Mouse (Mus musculus) CH12.LX (cell line): ENCODE data around the gene Them7. TPM values are rescaled to one million over a fixed set of nuclear protein-coding genes. Genes with fewer than 3 reads are reported as not detected.

ENCODE experiments used
- DNase-seq: peaks from one replicate; pipeline ENCODE4 v3.0.0-alpha.2; 2013; ENCODE audit errors: extremely low read depth
- H3K27ac ChIP-seq: 2 replicates; pipeline ENCODE4 v1.5.1; 2012; ENCODE audit warnings: low read depth, mild to moderate bottlenecking, control low read depth, moderate library complexity; ENCODE audit not compliant: insufficient read depth
- H3K27me3 ChIP-seq: replicated peaks from 2 replicates; pipeline ENCODE3; 2012; ENCODE audit warnings: inconsistent platforms
- H3K36me3 ChIP-seq, 2 experiments: replicated peaks in 1 of 2; 2 replicates each; pipeline versions ENCODE3 to v1.6.1; 2012; ENCODE audit warnings: inconsistent platforms in 1 of 2, low read length in 1 of 2, mild to moderate bottlenecking in 1 of 2, mixed read lengths in 1 of 2, moderate library complexity in 1 of 2; ENCODE audit not compliant: control insufficient read depth in 1 of 2, insufficient read depth in 1 of 2
- H3K4me1 ChIP-seq, 2 experiments: 2 replicates each; pipeline ENCODE4 v1.6.1; 2012; ENCODE audit warnings: inconsistent platforms in 1 of 2, moderate library complexity in 1 of 2; ENCODE audit not compliant: insufficient read depth in 2 of 2, control insufficient read depth in 1 of 2
- H3K4me2 ChIP-seq: 2 replicates; pipeline ENCODE4 v1.6.1; 2012; ENCODE audit warnings: low read depth, mild to moderate bottlenecking, control low read depth; ENCODE audit not compliant: poor library complexity, insufficient read depth, severe bottlenecking
- H3K4me3 ChIP-seq, 3 experiments: fragments of 150-350 bp in 1 of 3; sonication (generic) in 1 of 3; replicated peaks in 1 of 3; 2 replicates each; pipeline versions ENCODE3 to v1.5.1; 2011 to 2012; ENCODE audit warnings: low read depth in 2 of 3, low read length in 2 of 3, mild to moderate bottlenecking in 2 of 3, moderate library complexity in 2 of 3, control low read depth in 1 of 3, improper control_type of control experiment in 1 of 3, inconsistent platforms in 1 of 3, mixed read lengths in 1 of 3; ENCODE audit not compliant: poor library complexity in 1 of 3
- H3K79me2 ChIP-seq: replicated peaks from 2 replicates; pipeline ENCODE4 v1.6.1; 2012; ENCODE audit warnings: mild to moderate bottlenecking, moderate library complexity; ENCODE audit not compliant: control insufficient read depth, poor library complexity, insufficient read depth, severe bottlenecking; ENCODE audit errors: extremely low read depth
- H3K9ac ChIP-seq: 2 replicates; pipeline ENCODE4 v1.6.1; 2012; ENCODE audit warnings: low read depth, mild to moderate bottlenecking, control low read depth, moderate library complexity; ENCODE audit not compliant: insufficient read depth
- H3K9me3 ChIP-seq: replicated peaks from 2 replicates; pipeline ENCODE3; 2012; ENCODE audit warnings: low read length, inconsistent platforms, mixed read lengths
- CHD1 ChIP-seq: IDR thresholded peaks from 2 replicates; pipeline ENCODE4 v1.6.1; 2012; ENCODE audit warnings: low read depth, low read length, improper control_type of control experiment, inconsistent platforms
- CHD2 ChIP-seq: IDR thresholded peaks from 2 replicates; pipeline ENCODE4 v1.6.1; 2011; ENCODE audit warnings: low read length, improper control_type of control experiment
- CTCF ChIP-seq, 2 experiments: IDR thresholded peaks in 1 of 2; conservative IDR thresholded peaks in 1 of 2; 2 replicates each; pipeline ENCODE4 v1.5.1; 2011 to 2012; ENCODE audit warnings: low read depth in 2 of 2, low read length in 2 of 2, improper control_type of control experiment in 1 of 2, inconsistent platforms in 1 of 2, mild to moderate bottlenecking in 1 of 2, moderate library complexity in 1 of 2
- E2F4 ChIP-seq: IDR thresholded peaks from 2 replicates; pipeline ENCODE4 v1.6.1; 2011; ENCODE audit warnings: low read depth, low read length, improper control_type of control experiment; ENCODE audit not compliant: insufficient replicate concordance
- ELF1 ChIP-seq: IDR thresholded peaks from 2 replicates; pipeline ENCODE4 v1.6.1; 2014; ENCODE audit warnings: low read depth, mild to moderate bottlenecking, inconsistent platforms, low read length, improper control_type of control experiment
- EP300 ChIP-seq: IDR thresholded peaks from 2 replicates; pipeline ENCODE4 v1.6.1; 2011; ENCODE audit warnings: low read length, improper control_type of control experiment
- ETS1 ChIP-seq: conservative IDR thresholded peaks from 2 replicates; pipeline ENCODE4 v1.6.1; 2012; ENCODE audit warnings: low read depth, mild to moderate bottlenecking, inconsistent platforms, low read length, improper control_type of control experiment, moderate library complexity
- IRF4 ChIP-seq: IDR thresholded peaks from 2 replicates; pipeline ENCODE4 v1.6.1; 2014; ENCODE audit warnings: low read depth, mild to moderate bottlenecking, inconsistent platforms, low read length, improper control_type of control experiment
- JUND ChIP-seq: conservative IDR thresholded peaks from 2 replicates; pipeline ENCODE4 v1.6.1; 2011; ENCODE audit warnings: low read depth, low read length, improper control_type of control experiment
- KAT2A ChIP-seq: IDR thresholded peaks from 2 replicates; pipeline ENCODE4 v1.6.1; 2012; ENCODE audit warnings: low read length, improper control_type of control experiment, inconsistent platforms; ENCODE audit not compliant: insufficient replicate concordance
- MAFK ChIP-seq: IDR thresholded peaks from 2 replicates; pipeline ENCODE4 v1.6.1; 2011; ENCODE audit warnings: low read length, improper control_type of control experiment; ENCODE audit not compliant: insufficient replicate concordance
- MEF2A ChIP-seq: IDR thresholded peaks from 2 replicates; pipeline ENCODE4 v1.6.1; 2014; ENCODE audit warnings: low read depth, mild to moderate bottlenecking, inconsistent platforms, low read length, improper control_type of control experiment, borderline replicate concordance
- MYC ChIP-seq: IDR thresholded peaks from 2 replicates; pipeline ENCODE4 v1.6.1; 2011; ENCODE audit warnings: low read depth, mild to moderate bottlenecking, improper control_type of control experiment, low read length
- NELFE ChIP-seq: IDR thresholded peaks from 2 replicates; pipeline ENCODE4 v1.6.1; 2011; ENCODE audit warnings: low read depth, low read length, improper control_type of control experiment
- PAX5 ChIP-seq: IDR thresholded peaks from 2 replicates; pipeline ENCODE4 v1.6.1; 2012; ENCODE audit warnings: low read length, inconsistent platforms, mixed read lengths
- POLR2A ChIP-seq: IDR thresholded peaks from 2 replicates; pipeline ENCODE4 v1.6.1; 2011; ENCODE audit warnings: low read depth, mild to moderate bottlenecking, improper control_type of control experiment, low read length
- POLR2AphosphoS2 ChIP-seq: IDR thresholded peaks from 2 replicates; pipeline ENCODE4 v1.6.1; 2011; ENCODE audit warnings: low read depth, low read length, improper control_type of control experiment
- RAD21 ChIP-seq: IDR thresholded peaks from 2 replicates; pipeline ENCODE4 v1.6.1; 2011; ENCODE audit warnings: low read depth, mild to moderate bottlenecking, low read length, improper control_type of control experiment, moderate library complexity
- RCOR1 ChIP-seq: conservative IDR thresholded peaks from 2 replicates; pipeline ENCODE4 v1.6.1; 2012; ENCODE audit warnings: low read depth, mild to moderate bottlenecking, inconsistent platforms, low read length, improper control_type of control experiment
- SIN3A ChIP-seq: IDR thresholded peaks from 2 replicates; pipeline ENCODE4 v1.6.1; 2012; ENCODE audit warnings: low read length, improper control_type of control experiment, inconsistent platforms
- TBP ChIP-seq: conservative IDR thresholded peaks from 2 replicates; pipeline ENCODE4 v1.6.1; 2011; ENCODE audit warnings: low read depth, low read length, improper control_type of control experiment
- TCF12 ChIP-seq: IDR thresholded peaks from 2 replicates; pipeline ENCODE4 v1.6.1; 2014; ENCODE audit warnings: low read depth, mild to moderate bottlenecking, inconsistent platforms, low read length, improper control_type of control experiment
- UBTF ChIP-seq: IDR thresholded peaks from 2 replicates; pipeline ENCODE4 v1.6.1; 2012; ENCODE audit warnings: low read depth, mild to moderate bottlenecking, inconsistent platforms, low read length, improper control_type of control experiment, moderate library complexity
- USF2 ChIP-seq: conservative IDR thresholded peaks from 2 replicates; pipeline ENCODE4 v1.6.1; 2011; ENCODE audit warnings: low read depth, low read length, improper control_type of control experiment
- ZC3H11A ChIP-seq: IDR thresholded peaks from 2 replicates; pipeline ENCODE4 v1.6.1; 2012; ENCODE audit warnings: low read depth, mild to moderate bottlenecking, inconsistent platforms, low read length, improper control_type of control experiment
- ZMIZ1 ChIP-seq: IDR thresholded peaks from 2 replicates; pipeline ENCODE4 v1.6.1; 2012; ENCODE audit warnings: low read depth, mild to moderate bottlenecking, inconsistent platforms, low read length, improper control_type of control experiment
- ZNF384 ChIP-seq: IDR thresholded peaks from 2 replicates; pipeline ENCODE4 v1.6.1; 2012; ENCODE audit warnings: low read depth, low read length, improper control_type of control experiment, inconsistent platforms
- dilution Hi-C: fragments of 300-500 bp; cut with MboI; formaldehyde crosslinking; loops from 2 replicates; pipeline ENCODE4 v1.14.3; 2020; ENCODE audit warnings: low sequenced_read_pairs; ENCODE audit not compliant: extremely low pct_unique_long_range_greater_than_20kb, extremely low pct_ligation_motif_present
- in situ Hi-C: fragments of 300-500 bp; cut with MboI; formaldehyde crosslinking; loops from 3 replicates; pipeline ENCODE4 v1.14.3; 2019; ENCODE audit warnings: low sequenced_read_pairs, low pct_ligation_motif_present, low pct_unique_long_range_greater_than_20kb, mixed read lengths
- polyA plus RNA-seq: library from polyadenylated mRNA; unstranded; fragments of >175 nt; gene quantifications from 2 replicates; pipeline ENCODE4 v1.2.1, GENCODE M21; 2012; ENCODE audit warnings: low read depth; ENCODE audit not compliant: insufficient read length
- total RNA-seq, 2 experiments: library from RNA; depleted of rRNA; stranded (reverse); fragments of 300-350 nt in 1 of 2; fragments of >200 nt in 1 of 2; gene quantifications; 2 replicates each; pipeline ENCODE4 v1.2.3; 2012 to 2014

The Them7 gene
- total and polyA plus RNA-seq, 3 experiments, result not detected

DNA sequence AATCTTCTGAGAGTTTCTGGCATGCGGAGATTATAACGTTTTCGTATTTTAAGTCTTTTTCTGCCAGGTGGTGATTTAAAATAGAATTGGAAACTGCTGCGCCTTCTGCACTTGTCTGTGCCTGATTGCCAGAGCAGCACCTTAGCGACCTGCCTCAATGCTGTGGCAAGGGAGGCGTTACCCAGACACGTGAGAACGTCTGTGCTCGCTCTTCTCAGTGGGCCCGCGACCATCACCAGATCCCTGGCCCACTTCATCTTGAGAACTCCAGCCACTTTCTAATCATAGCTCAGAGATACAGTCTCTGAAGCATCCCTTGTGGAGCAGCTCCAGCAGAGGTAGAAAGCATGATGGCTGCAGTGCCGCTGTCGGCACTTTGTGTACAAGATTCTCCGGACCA lies 146.6 kb downstream of the Them7 start:
- TF ChIP-seq CHD2, result no peak
- no peak for TF ChIP-seq TBP
- TF ChIP-seq USF2, result no peak
- TF ChIP-seq IRF4, result no peak
- no peak for TF ChIP-seq ETS1
- no peak for TF ChIP-seq RCOR1
- TF ChIP-seq MAFK, result no peak
- TF ChIP-seq ELF1, result no peak
- no peak for TF ChIP-seq PAX5
- no peak for TF ChIP-seq ZMIZ1
- TF ChIP-seq ZC3H11A, result no peak
- no peak for TF ChIP-seq KAT2A
- TF ChIP-seq POLR2AphosphoS2, result no peak
- no peak for TF ChIP-seq CHD1
- no peak for TF ChIP-seq EP300
- no peak for TF ChIP-seq CTCF (conservative IDR thresholded peaks at IDR 0.05 in 1 of 2, IDR thresholded peaks at IDR 0.05 in 1 of 2; ENCODE audit: low read depth in 2 of 2, low read length in 2 of 2)
- no peak for TF ChIP-seq RAD21
- no peak for TF ChIP-seq POLR2A
- no peak overlapping the region for H3K27ac ChIP-seq
- dilution Hi-C loops (no loop called here), in situ Hi-C loops (no loop called here)
- no peaks in the 10 kb centered on the region for H3K27me3 ChIP-seq
- no peak overlapping the region for H3K4me2 ChIP-seq
- peaks cover 2 to 9% of the 10 kb centered on the region in 2 experiments; a peak in 3 of 4 replicates for H3K4me1 ChIP-seq
- H3K4me3 ChIP-seq, result no peak overlapping the region
- no peak overlapping the region for H3K9ac ChIP-seq
- H3K36me3 ChIP-seq, result no peaks in the 10 kb centered on the region
- DNase-seq, result no peak
- H3K9me3 ChIP-seq, result no peaks in the 10 kb centered on the region
- H3K79me2 ChIP-seq, result no peaks in the 10 kb centered on the region

DNA sequence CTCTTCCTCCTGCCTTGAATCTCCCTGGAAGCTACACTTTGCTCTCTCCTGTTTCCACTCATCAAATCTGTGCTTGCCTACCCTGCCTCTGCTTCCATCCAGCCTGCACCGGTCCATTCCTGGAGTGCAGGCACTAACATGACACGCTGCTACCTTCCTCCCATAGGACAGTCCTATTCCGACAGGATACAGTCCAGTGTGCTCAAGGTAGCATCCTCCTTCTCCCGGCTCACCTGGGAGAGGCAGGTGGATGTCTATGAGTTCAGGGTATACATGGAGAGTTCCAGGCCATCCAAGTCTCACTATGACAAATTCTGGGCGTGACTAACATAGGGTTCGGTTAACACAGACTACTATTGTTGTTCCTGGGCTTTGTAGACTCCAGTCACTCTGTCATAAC lies 148.0 kb downstream of the Them7 start:
- no peak overlapping the region for H3K27ac ChIP-seq
- in situ Hi-C loops, result no loop called here
- H3K9ac ChIP-seq, result no peak overlapping the region
- no peak for TF ChIP-seq ZMIZ1
- TF ChIP-seq ETS1, result no peak
- no peak for TF ChIP-seq CHD1
- TF ChIP-seq MEF2A, result no peak
- no peak for TF ChIP-seq NELFE
- TF ChIP-seq USF2, result no peak
- no peak for TF ChIP-seq RAD21
- TF ChIP-seq TCF12, result no peak
- no peak for TF ChIP-seq ZC3H11A
- no peak for TF ChIP-seq JUND
- no peak for TF ChIP-seq E2F4
- no peak for TF ChIP-seq MYC
- no peak for TF ChIP-seq SIN3A
- TF ChIP-seq POLR2AphosphoS2, result no peak
- no peak for TF ChIP-seq UBTF
- no peak for TF ChIP-seq MAFK
- TF ChIP-seq KAT2A, result no peak
- TF ChIP-seq ZNF384, result no peak
- no peak for TF ChIP-seq CHD2
- TF ChIP-seq, all 38 proteins: peak for 0
- no peaks in the 10 kb centered on the region for H3K9me3 ChIP-seq
- dilution Hi-C loops, result no loop called here
- no peaks in the 10 kb centered on the region for H3K36me3 ChIP-seq
- H3K27me3 ChIP-seq, result no peaks in the 10 kb centered on the region
- no peak overlapping the region for H3K4me3 ChIP-seq
- H3K4me2 ChIP-seq, result no peak overlapping the region
- H3K4me1 ChIP-seq, result peaks cover 2 to 6% of the 10 kb centered on the region in 2 experiments; a peak in 3 of 4 replicates
- no peaks in the 10 kb centered on the region for H3K79me2 ChIP-seq
- DNase-seq, result no peak
